Mouse (Mus musculus): ENCODE measurements around the gene Hoxd3. TPM values are rescaled to one million over a fixed set of nuclear protein-coding genes. Genes with fewer than 3 reads are reported as not detected.
A peak's percentile ranks its signal among the peaks of the same experiment; 100 is the strongest.

The Hoxd3 gene
- polyA plus RNA-seq, 1 experiment from 2014 or later, result 0.39 TPM

DNA sequence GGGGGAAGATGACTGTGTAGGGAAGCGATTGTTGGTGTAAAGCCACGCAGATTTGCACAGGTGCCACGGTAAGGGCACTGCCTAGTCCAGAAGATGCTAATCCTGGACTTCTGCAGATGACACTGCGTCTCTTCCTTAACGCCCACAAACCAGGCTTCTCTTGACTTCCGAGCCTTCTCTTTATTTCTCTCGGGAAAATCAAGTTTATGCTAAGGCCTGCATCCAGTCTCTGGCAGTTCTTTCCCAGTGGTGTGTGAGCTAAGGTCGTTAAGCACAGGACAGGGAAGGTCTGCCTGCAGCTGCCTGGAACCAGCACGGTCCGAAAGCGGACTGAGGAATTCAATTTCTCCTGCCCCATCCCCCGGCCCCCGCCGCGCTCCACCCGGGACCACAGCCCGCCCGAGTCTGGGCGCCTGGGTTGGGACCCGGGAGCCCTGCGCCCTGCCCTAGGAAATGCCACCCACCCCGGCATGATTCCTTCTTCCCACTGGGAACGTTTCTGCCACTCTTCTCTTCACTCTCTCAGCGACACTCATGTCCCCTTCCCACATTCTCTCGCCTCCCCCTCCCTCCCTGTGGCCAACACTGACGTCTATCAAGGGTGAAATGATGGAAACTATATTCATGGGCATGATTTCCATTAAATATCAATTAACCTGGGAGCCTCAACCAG is 7.9 kb upstream of the Hoxd3 start:
- no peaks in the 10 kb centered on the region for H3K9me3 ChIP-seq (ENCODE audit: control insufficient read depth, low read length)
- no peak overlapping the region for H3K4me2 ChIP-seq (ENCODE audit: low read depth, low read length)
- no peak for ATAC-seq (ENCODE audit: low read depth)
- no peak overlapping the region for H3K27ac ChIP-seq (ENCODE audit: low read length)
- H3K4me3 ChIP-seq (ENCODE audit: low read length), result no peak overlapping the region
- H3K27me3 ChIP-seq (ENCODE audit: control insufficient read depth, insufficient read depth, low read depth, low read length), result peaks cover 95% of the 10 kb centered on the region
- no peaks in the 10 kb centered on the region for H3K36me3 ChIP-seq (ENCODE audit: control insufficient read depth, insufficient read depth, low read length)
- no peak overlapping the region for H3K9ac ChIP-seq (ENCODE audit: low read length)
- peaks cover 10% of the 10 kb centered on the region for H3K4me1 ChIP-seq (replicated peaks; ENCODE audit: control insufficient read depth, insufficient read depth, low read length)
- 3% methylated on average over 26 of the region's 26 CpGs for WGBS

GRCm38 (mm10) chr2:74704393-74704998 is 7.2 kb upstream of the Hoxd3 start, which contains the start of gene Hoxd8:
Gene Hoxd8, plus strand, starts transcription at chr2:74704615.
- peak within 1 kb of the TSS; percentile 50 for H3K4me3 ChIP-seq (ENCODE audit: low read length)
- ATAC-seq (ENCODE audit: low read depth), result peak; percentile 44
- H3K27me3 ChIP-seq (ENCODE audit: control insufficient read depth, insufficient read depth, low read depth, low read length), result peaks cover 95% of the 10 kb centered on the region
- H3K4me1 ChIP-seq (replicated peaks; ENCODE audit: control insufficient read depth, insufficient read depth, low read length), result peaks cover 10% of the 10 kb centered on the region
- no peaks in the 10 kb centered on the region for H3K9me3 ChIP-seq (ENCODE audit: control insufficient read depth, low read length)
- H3K36me3 ChIP-seq (ENCODE audit: control insufficient read depth, insufficient read depth, low read length), result no peaks in the 10 kb centered on the region
- 2% methylated on average over 41 of the region's 52 CpGs for WGBS
- no peak within 1 kb of the TSS for H3K27ac ChIP-seq (ENCODE audit: low read length)
- H3K9ac ChIP-seq (ENCODE audit: low read length), result peak within 1 kb of the TSS; percentile 20; the same call in 1 of the 2 replicates
- H3K4me2 ChIP-seq (ENCODE audit: low read depth, low read length), result peak within 1 kb of the TSS; percentile 81

DNA sequence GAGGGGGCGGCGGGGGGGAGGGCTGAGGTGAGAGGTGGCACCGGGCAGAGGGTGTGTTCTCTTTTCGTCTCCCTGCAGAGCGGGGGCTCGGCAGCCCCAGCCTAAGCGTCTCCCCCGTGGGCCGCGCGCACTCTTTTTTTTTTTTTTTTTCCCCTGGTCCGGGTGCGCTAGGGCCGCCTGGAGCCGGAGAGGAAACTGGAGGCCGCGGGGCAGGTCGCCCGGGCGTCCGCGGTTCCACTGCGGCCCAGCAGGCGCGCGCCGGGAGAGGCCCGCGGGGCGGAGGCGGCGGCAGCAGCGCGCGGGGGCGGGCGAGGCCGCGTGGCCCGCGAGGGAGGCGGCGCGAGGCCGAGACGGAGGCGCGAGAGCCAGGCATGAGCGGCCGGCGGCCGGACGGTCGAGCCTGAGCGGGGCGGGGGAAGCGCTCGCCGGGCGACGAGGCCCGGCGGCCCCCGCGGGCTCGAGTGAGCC is 6.7 kb upstream of the Hoxd3 start:
- under 1% methylated on average over 21 of the region's 66 CpGs for WGBS
- H3K36me3 ChIP-seq (ENCODE audit: control insufficient read depth, insufficient read depth, low read length), result no peaks in the 10 kb centered on the region
- peak overlapping the region; percentile 81 for H3K4me2 ChIP-seq (ENCODE audit: low read depth, low read length)
- H3K27me3 ChIP-seq (ENCODE audit: control insufficient read depth, insufficient read depth, low read depth, low read length), result peaks cover 95% of the 10 kb centered on the region
- H3K4me1 ChIP-seq (replicated peaks; ENCODE audit: control insufficient read depth, insufficient read depth, low read length), result peaks cover 10% of the 10 kb centered on the region
- peak overlapping the region; percentile 50 for H3K4me3 ChIP-seq (ENCODE audit: low read length)
- no peak overlapping the region for H3K27ac ChIP-seq (ENCODE audit: low read length)
- peak overlapping the region; percentile 20; the same call in 1 of the 2 replicates for H3K9ac ChIP-seq (ENCODE audit: low read length)
- peak; percentile 47 for ATAC-seq (ENCODE audit: low read depth)
- H3K9me3 ChIP-seq (ENCODE audit: control insufficient read depth, low read length), result no peaks in the 10 kb centered on the region

GRCm38 (mm10) chr2:74705467-74706089 is 6.1 kb upstream of the Hoxd3 start:
- H3K4me2 ChIP-seq (ENCODE audit: low read depth, low read length), result peak overlapping the region; percentile 81
- H3K9ac ChIP-seq (ENCODE audit: low read length), result 0 out of 2 replicates have a peak overlapping the region, but pooled peaks have one; percentile 20
- H3K9me3 ChIP-seq (ENCODE audit: control insufficient read depth, low read length), result no peaks in the 10 kb centered on the region
- ATAC-seq (ENCODE audit: low read depth), result peak; percentile 38
- H3K27ac ChIP-seq (ENCODE audit: low read length), result no peak overlapping the region
- peaks cover 10% of the 10 kb centered on the region for H3K4me1 ChIP-seq (replicated peaks; ENCODE audit: control insufficient read depth, insufficient read depth, low read length)
- H3K36me3 ChIP-seq (ENCODE audit: control insufficient read depth, insufficient read depth, low read length), result no peaks in the 10 kb centered on the region
- peak overlapping the region; percentile 50 for H3K4me3 ChIP-seq (ENCODE audit: low read length)
- under 1% methylated on average over 54 of the region's 85 CpGs for WGBS
- peaks cover 95% of the 10 kb centered on the region for H3K27me3 ChIP-seq (ENCODE audit: control insufficient read depth, insufficient read depth, low read depth, low read length)

DNA sequence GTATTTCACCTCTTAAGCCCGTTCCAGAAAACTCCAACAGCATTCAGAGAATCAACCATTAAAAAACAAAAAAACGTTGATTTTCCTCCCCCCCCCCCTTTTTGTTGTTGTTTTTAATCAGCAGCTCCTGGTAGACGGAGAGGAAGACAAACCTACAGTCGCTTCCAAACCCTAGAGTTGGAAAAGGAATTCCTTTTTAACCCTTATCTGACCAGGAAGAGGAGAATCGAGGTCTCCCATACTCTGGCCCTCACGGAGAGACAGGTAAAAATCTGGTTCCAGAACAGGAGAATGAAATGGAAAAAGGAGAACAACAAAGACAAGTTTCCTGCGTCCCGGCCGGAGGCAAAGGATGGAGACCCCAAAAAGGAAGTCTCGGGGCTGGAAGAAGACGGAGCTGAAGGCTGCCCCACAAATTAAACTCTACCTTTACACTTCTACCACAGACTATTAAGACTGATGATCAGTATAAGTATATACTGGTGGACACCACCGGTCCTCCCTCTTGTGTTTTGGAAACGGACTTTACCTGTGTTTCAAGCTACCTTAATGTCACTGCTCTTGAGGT is 5.2 kb upstream of the Hoxd3 start:
- ATAC-seq (ENCODE audit: low read depth), result no peak
- no peak overlapping the region for H3K4me3 ChIP-seq (ENCODE audit: low read length)
- H3K9me3 ChIP-seq (ENCODE audit: control insufficient read depth, low read length), result no peaks in the 10 kb centered on the region
- WGBS, result 2% methylated on average over 13 of the region's 13 CpGs
- H3K4me2 ChIP-seq (ENCODE audit: low read depth, low read length), result no peak overlapping the region
- H3K9ac ChIP-seq (ENCODE audit: low read length), result no peak overlapping the region
- H3K36me3 ChIP-seq (ENCODE audit: control insufficient read depth, insufficient read depth, low read length), result no peaks in the 10 kb centered on the region
- H3K27ac ChIP-seq (ENCODE audit: low read length), result no peak overlapping the region
- peaks cover 93% of the 10 kb centered on the region for H3K27me3 ChIP-seq (ENCODE audit: control insufficient read depth, insufficient read depth, low read depth, low read length)
- peaks cover 10% of the 10 kb centered on the region for H3K4me1 ChIP-seq (replicated peaks; ENCODE audit: control insufficient read depth, insufficient read depth, low read length)

DNA sequence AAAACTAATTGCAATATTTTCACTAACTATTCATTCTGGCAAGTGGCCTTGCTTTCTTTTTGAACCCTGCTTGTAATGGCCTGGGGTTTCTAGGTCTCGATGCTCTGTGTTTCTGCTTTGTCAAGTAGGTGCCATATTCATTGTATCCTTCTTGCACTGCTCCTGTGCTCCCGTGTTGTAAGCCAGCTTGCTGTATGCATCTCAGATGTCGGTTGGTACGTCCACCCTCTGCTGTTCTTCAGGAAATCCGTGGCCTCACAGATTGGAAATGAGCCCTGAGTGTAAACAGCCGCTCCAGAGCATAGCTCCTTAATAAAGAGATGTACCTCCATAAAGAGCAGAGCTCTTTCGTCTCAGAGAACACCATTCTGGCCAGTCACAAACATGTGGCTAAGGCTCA is 4.1 kb upstream of the Hoxd3 start:
- H3K9ac ChIP-seq (ENCODE audit: low read length), result no peak overlapping the region
- H3K27me3 ChIP-seq (ENCODE audit: control insufficient read depth, insufficient read depth, low read depth, low read length), result peaks cover 95% of the 10 kb centered on the region
- no peak overlapping the region for H3K27ac ChIP-seq (ENCODE audit: low read length)
- H3K9me3 ChIP-seq (ENCODE audit: control insufficient read depth, low read length), result no peaks in the 10 kb centered on the region
- no peak for ATAC-seq (ENCODE audit: low read depth)
- H3K4me2 ChIP-seq (ENCODE audit: low read depth, low read length), result no peak overlapping the region
- 9% methylated on average over 7 of the region's 7 CpGs for WGBS
- no peak overlapping the region for H3K4me3 ChIP-seq (ENCODE audit: low read length)
- H3K4me1 ChIP-seq (replicated peaks; ENCODE audit: control insufficient read depth, insufficient read depth, low read length), result peaks cover 13% of the 10 kb centered on the region
- no peaks in the 10 kb centered on the region for H3K36me3 ChIP-seq (ENCODE audit: control insufficient read depth, insufficient read depth, low read length)

DNA sequence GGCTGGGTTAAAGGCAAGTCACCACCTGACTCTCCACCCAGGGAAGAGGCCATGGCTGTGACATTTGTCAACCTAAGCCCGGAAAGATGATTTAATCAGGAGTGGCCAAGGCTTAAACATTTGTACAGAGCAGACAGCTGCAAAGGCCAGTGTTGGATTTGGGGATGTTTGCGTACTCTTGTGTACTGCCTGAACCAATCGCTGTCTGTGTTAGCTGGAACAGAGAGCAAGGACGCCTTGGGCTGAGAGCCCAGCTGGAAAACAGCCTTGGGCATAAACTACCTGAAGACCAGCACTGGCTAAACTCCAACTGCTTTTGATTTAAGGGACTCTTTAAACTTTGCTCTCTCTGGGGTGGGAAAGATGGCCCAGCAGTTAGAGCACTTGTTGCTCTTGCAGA is 3.1 kb upstream of the Hoxd3 start:
- Histone ChIP-seq H3K9me3 (ENCODE audit: control insufficient read depth, low read length) (no peaks in the 10 kb centered on the region), H3K9ac (ENCODE audit: low read length) (no peak overlapping the region), H3K4me1 (replicated peaks; ENCODE audit: control insufficient read depth, insufficient read depth, low read length) (peaks cover 13% of the 10 kb centered on the region), H3K4me2 (ENCODE audit: low read depth, low read length) (no peak overlapping the region), H3K27ac (ENCODE audit: low read length) (no peak overlapping the region), H3K36me3 (ENCODE audit: control insufficient read depth, insufficient read depth, low read length) (no peaks in the 10 kb centered on the region), H3K27me3 (ENCODE audit: control insufficient read depth, insufficient read depth, low read depth, low read length) (peaks cover 94% of the 10 kb centered on the region), H3K4me3 (ENCODE audit: low read length) (no peak overlapping the region)
- no peak for ATAC-seq (ENCODE audit: low read depth)
- 12% methylated on average over 4 of the region's 4 CpGs for WGBS

DNA sequence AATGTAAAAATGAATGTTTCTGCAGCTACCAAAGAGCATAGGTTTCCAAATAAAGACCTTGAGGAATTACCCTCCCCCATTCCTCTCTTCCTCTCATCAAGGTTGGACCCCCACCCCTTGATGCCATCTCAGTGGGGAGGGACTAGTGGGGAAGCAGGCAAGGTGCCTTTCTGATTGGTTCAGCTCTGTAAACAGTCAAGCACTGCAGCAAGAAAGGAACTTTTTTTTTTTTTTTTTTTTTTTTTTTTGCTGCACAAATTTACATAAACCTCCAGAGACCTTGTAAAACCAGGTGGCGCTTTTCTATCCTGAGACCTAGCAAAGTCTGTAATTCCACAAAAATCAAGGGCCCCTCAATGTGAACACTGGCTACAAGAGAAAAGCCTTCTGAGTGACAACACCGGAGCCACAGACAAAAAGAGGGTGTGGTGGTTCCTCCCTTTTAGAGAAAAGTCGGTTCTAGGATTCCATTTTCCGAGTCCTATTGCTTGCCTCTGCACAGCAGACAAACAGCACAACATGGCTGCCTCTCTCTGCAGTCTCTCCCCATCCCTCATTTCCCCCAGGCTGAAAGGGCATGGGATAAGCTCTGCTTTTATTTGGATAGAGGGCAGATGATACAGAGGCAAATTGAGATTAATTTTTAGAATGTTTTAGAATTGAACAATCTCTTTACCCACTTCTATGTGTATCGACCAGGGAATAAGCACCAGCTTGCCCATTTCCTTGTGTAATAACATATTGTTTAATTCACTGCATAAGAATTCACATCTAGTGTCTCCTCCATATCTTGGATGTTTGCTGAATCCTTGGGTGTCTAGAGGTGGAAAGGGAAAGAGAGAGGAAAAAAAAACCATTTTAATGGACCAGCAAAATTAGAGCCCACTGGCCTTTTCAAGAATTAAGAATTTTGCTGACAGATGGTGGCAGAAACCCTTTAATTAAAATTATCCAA is 2.0 kb upstream of the Hoxd3 start:
- Histone ChIP-seq H3K4me1 (replicated peaks; ENCODE audit: control insufficient read depth, insufficient read depth, low read length) (peaks cover 13% of the 10 kb centered on the region), H3K9me3 (ENCODE audit: control insufficient read depth, low read length) (no peaks in the 10 kb centered on the region), H3K36me3 (ENCODE audit: control insufficient read depth, insufficient read depth, low read length) (no peaks in the 10 kb centered on the region), H3K9ac (ENCODE audit: low read length) (no peak overlapping the region), H3K4me3 (ENCODE audit: low read length) (no peak overlapping the region), H3K27me3 (ENCODE audit: control insufficient read depth, insufficient read depth, low read depth, low read length) (peaks cover 94% of the 10 kb centered on the region), H3K27ac (ENCODE audit: low read length) (no peak overlapping the region), H3K4me2 (ENCODE audit: low read depth, low read length) (no peak overlapping the region)
- WGBS, result 5% methylated on average over 5 of the region's 5 CpGs
- no peak for ATAC-seq (ENCODE audit: low read depth)
